Mouse (Mus musculus): ENCODE data around the gene Rccd1. TPM values are rescaled to one million over a fixed set of nuclear protein-coding genes. Genes with fewer than 3 reads are reported as not detected.
A peak's percentile ranks its signal among the peaks of the same experiment; 100 is the strongest.

Rccd1 gene
- total RNA-seq, 1 experiment from 2014 or later, result 4.0 TPM

GRCm38 (mm10) chr7:80276374-80276773 is 47.9 kb downstream of the Rccd1 start:
- no peak for ATAC-seq (replicated peaks; ENCODE audit: insufficient number of reproducible peaks, low FRiP score, low TSS enrichment, poor library complexity, severe bottlenecking)

- no peak for ATAC-seq (replicated peaks; ENCODE audit: insufficient number of reproducible peaks, low FRiP score, low TSS enrichment, poor library complexity, severe bottlenecking)
Observed at GRCm38 (mm10) chr7:80273456-80273855, 50.8 kb downstream of the Rccd1 start.

GRCm38 (mm10) chr7:80269751-80270255 is 54.5 kb downstream of the Rccd1 start:
- no peak; the same call in 1 of the 2 replicates for ATAC-seq (replicated peaks; ENCODE audit: insufficient number of reproducible peaks, low FRiP score, low TSS enrichment, poor library complexity, severe bottlenecking)

GRCm38 (mm10) chr7:80268897-80269750 is 55.1 kb downstream of the Rccd1 start, which contains the start of gene Vps33b:
Gene Vps33b, plus strand, starts transcription at chr7:80269649.
- peak; percentile 96 for ATAC-seq (replicated peaks; ENCODE audit: insufficient number of reproducible peaks, low FRiP score, low TSS enrichment, poor library complexity, severe bottlenecking)

- ATAC-seq (replicated peaks; ENCODE audit: insufficient number of reproducible peaks, low FRiP score, low TSS enrichment, poor library complexity, severe bottlenecking), result no peak
Observed at GRCm38 (mm10) chr7:80267764-80268163, 56.5 kb downstream of the Rccd1 start.

- ATAC-seq (replicated peaks; ENCODE audit: insufficient number of reproducible peaks, low FRiP score, low TSS enrichment, poor library complexity, severe bottlenecking), result no peak
Observed at GRCm38 (mm10) chr7:80264606-80265005, 59.6 kb downstream of the Rccd1 start.

GRCm38 (mm10) chr7:80261372-80261990 is 62.8 kb downstream of the Rccd1 start:
- ATAC-seq (replicated peaks; ENCODE audit: insufficient number of reproducible peaks, low FRiP score, low TSS enrichment, poor library complexity, severe bottlenecking), result no peak

- ATAC-seq (replicated peaks; ENCODE audit: insufficient number of reproducible peaks, low FRiP score, low TSS enrichment, poor library complexity, severe bottlenecking), result peak; percentile 95
Observed at GRCm38 (mm10) chr7:80260625-80261371, 63.5 kb downstream of the Rccd1 start, which contains the start of gene Ngrn. Gene Ngrn, plus strand, starts transcription at chr7:80261215.

- no peak for ATAC-seq (replicated peaks; ENCODE audit: insufficient number of reproducible peaks, low FRiP score, low TSS enrichment, poor library complexity, severe bottlenecking)
Observed at GRCm38 (mm10) chr7:80257706-80258105, 66.5 kb downstream of the Rccd1 start.

- ATAC-seq (replicated peaks; ENCODE audit: insufficient number of reproducible peaks, low FRiP score, low TSS enrichment, poor library complexity, severe bottlenecking), result no peak
Observed at GRCm38 (mm10) chr7:80255981-80256380, 68.3 kb downstream of the Rccd1 start.

- ATAC-seq (replicated peaks; ENCODE audit: insufficient number of reproducible peaks, low FRiP score, low TSS enrichment, poor library complexity, severe bottlenecking), result no peak
Observed at GRCm38 (mm10) chr7:80252886-80253285, 71.4 kb downstream of the Rccd1 start.

- ATAC-seq (replicated peaks; ENCODE audit: insufficient number of reproducible peaks, low FRiP score, low TSS enrichment, poor library complexity, severe bottlenecking), result no peak
Observed at GRCm38 (mm10) chr7:80252437-80252836, 71.8 kb downstream of the Rccd1 start.

GRCm38 (mm10) chr7:80246859-80247258 is 77.4 kb downstream of the Rccd1 start:
- ATAC-seq (replicated peaks; ENCODE audit: insufficient number of reproducible peaks, low FRiP score, low TSS enrichment, poor library complexity, severe bottlenecking), result no peak

GRCm38 (mm10) chr7:80246148-80246721 is 78.0 kb downstream of the Rccd1 start, which contains the start of gene Ttll13:
Gene Ttll13, plus strand, starts transcription at chr7:80246376.
- ATAC-seq (replicated peaks; ENCODE audit: insufficient number of reproducible peaks, low FRiP score, low TSS enrichment, poor library complexity, severe bottlenecking), result peak; percentile 99

GRCm38 (mm10) chr7:80244851-80245250 is 79.4 kb downstream of the Rccd1 start:
- no peak for ATAC-seq (replicated peaks; ENCODE audit: insufficient number of reproducible peaks, low FRiP score, low TSS enrichment, poor library complexity, severe bottlenecking)
